Mouse (Mus musculus): ENCODE results near the gene Slc45a3. TPM values are rescaled to one million over a fixed set of nuclear protein-coding genes. Genes with fewer than 3 reads are reported as not detected.

The Slc45a3 gene
- polyA plus RNA-seq, 1 experiment from 2014 or later = 3.0 TPM

DNA sequence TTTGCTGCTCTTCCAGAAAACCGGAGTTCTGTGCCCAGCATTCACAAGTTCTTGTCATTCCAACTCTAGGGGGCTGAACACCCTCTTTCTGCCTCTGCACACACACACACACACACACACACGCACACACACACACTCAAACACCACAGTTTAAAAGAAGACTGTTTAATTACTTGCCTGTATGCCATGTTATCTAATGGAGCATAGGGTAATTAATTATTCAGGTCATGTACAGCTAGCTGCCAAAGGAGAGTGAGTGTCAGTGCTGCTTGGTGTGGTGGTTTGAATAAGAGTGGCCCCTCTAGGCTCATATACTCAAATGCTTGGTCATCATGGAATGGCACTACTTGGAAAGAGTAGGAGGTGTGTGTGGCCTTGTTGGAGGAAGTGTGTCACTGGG lies 21.0 kb downstream of the Slc45a3 start:
- no peaks in the 10 kb centered on the region for H3K36me3 ChIP-seq (ENCODE audit: control insufficient read depth, insufficient read depth)
- H3K27ac ChIP-seq (ENCODE audit: low read length) = no peak overlapping the region
- no peak for ATAC-seq (ENCODE audit: low read depth)
- no peaks in the 10 kb centered on the region for H3K9me3 ChIP-seq (replicated peaks; ENCODE audit: control insufficient read depth, low read length)
- WGBS (ENCODE audit: insufficient replicate concordance) = 58% methylated on average over 2 of the region's 2 CpGs
- no peaks in the 10 kb centered on the region for H3K4me1 ChIP-seq (ENCODE audit: control insufficient read depth, low read depth, low read length)
- no peaks in the 10 kb centered on the region for H3K27me3 ChIP-seq (ENCODE audit: control insufficient read depth, insufficient read depth, low read depth, low read length)
- no peak overlapping the region for H3K9ac ChIP-seq (ENCODE audit: low read depth, low read length)
- H3K4me2 ChIP-seq (ENCODE audit: low read depth, low read length) = no peak overlapping the region
- no peak overlapping the region for H3K4me3 ChIP-seq (ENCODE audit: low read depth, low read length)

DNA sequence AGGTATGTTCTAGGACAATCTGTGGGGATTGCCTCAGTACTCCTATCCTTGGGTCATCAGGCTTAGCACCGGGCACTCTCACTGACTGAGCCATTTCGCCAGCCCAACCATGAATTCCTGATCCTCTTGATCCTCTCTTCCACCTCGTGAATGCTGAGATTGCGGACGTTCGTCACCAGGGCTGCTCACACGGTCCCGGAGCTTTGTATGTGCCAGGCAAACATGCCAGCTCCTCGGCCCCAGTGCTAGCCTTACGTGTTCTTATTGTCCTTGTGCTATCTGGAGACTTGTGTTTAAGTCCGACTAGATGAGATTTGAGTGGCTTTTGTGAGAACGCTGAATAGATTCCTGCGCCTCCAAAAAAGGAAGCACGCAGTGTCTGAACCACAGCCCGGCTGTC lies 24.7 kb downstream of the Slc45a3 start:
- H3K4me3 ChIP-seq (ENCODE audit: low read depth, low read length) = no peak overlapping the region
- no peaks in the 10 kb centered on the region for H3K9me3 ChIP-seq (replicated peaks; ENCODE audit: control insufficient read depth, low read length)
- no peak overlapping the region for H3K9ac ChIP-seq (ENCODE audit: low read depth, low read length)
- H3K4me1 ChIP-seq (ENCODE audit: control insufficient read depth, low read depth, low read length) = peaks cover under 1% of the 10 kb centered on the region
- no peak for ATAC-seq (ENCODE audit: low read depth)
- no peak overlapping the region for H3K4me2 ChIP-seq (ENCODE audit: low read depth, low read length)
- 62% methylated on average over 15 of the region's 15 CpGs for WGBS (ENCODE audit: insufficient replicate concordance)
- H3K36me3 ChIP-seq (ENCODE audit: control insufficient read depth, insufficient read depth) = no peaks in the 10 kb centered on the region
- H3K27ac ChIP-seq (ENCODE audit: low read length) = no peak overlapping the region
- H3K27me3 ChIP-seq (ENCODE audit: control insufficient read depth, insufficient read depth, low read depth, low read length) = no peaks in the 10 kb centered on the region

DNA sequence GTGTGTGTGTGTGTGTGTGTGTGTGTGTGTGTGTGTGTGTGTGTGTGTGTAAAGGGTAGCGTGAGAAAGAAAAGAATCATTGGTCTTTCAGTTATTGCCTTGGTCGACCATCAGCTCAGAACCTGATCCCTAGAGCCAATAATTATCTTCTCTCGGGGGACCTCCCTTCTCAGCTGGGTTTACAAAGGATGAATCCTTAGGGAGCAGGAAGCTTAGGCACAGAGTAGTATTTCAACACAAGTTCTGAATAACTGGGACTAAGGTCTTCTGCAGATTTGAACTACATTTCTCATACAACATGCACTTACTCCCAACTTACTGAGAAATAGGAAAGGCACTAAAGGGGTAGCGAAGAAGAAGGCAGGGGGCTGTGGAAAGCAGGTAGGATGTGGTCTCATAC lies 26.7 kb downstream of the Slc45a3 start:
- Histone ChIP-seq H3K4me3 (ENCODE audit: low read depth, low read length) (no peak overlapping the region), H3K4me2 (ENCODE audit: low read depth, low read length) (no peak overlapping the region), H3K36me3 (ENCODE audit: control insufficient read depth, insufficient read depth) (no peaks in the 10 kb centered on the region), H3K27ac (ENCODE audit: low read length) (no peak overlapping the region), H3K27me3 (ENCODE audit: control insufficient read depth, insufficient read depth, low read depth, low read length) (no peaks in the 10 kb centered on the region), H3K4me1 (ENCODE audit: control insufficient read depth, low read depth, low read length) (peaks cover 4% of the 10 kb centered on the region), H3K9me3 (replicated peaks; ENCODE audit: control insufficient read depth, low read length) (no peaks in the 10 kb centered on the region), H3K9ac (ENCODE audit: low read depth, low read length) (no peak overlapping the region)
- WGBS (ENCODE audit: insufficient replicate concordance) = 60% methylated on average over 4 of the region's 4 CpGs
- ATAC-seq (ENCODE audit: low read depth) = no peak

DNA sequence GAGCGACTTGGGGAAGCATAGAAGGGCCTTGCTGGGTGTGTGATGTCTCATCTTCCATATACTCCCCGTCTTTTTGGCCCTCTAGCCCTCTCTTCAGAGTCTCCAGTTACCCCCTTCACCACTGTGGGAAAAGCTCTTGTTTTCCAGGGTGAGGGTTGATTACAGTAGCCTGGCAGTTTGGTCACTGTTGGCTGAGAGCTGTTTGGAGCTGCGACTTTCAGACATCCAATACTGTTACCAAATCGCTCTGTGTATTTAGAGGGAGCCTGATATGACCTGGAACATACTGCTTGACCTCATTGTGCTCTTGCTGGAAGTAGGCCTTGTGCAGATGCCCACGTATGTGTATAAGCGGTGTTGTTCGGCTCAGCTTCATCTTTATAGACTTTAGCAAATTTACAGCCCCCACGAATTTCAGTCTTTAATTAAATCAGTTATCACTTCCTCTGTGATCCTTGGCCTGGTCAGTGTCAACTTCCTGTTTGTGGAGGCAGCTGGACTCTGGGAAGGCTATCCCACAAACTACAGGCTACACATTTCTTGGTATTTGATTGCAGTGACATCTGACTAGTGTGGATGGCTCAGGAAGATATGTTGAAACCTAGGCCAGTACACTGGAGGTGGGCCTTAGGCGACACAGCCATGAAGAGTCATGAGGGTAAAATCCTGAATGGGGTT lies 27.5 kb downstream of the Slc45a3 start:
- H3K4me3 ChIP-seq (ENCODE audit: low read depth, low read length) = no peak overlapping the region
- no peaks in the 10 kb centered on the region for H3K9me3 ChIP-seq (replicated peaks; ENCODE audit: control insufficient read depth, low read length)
- no peak overlapping the region for H3K27ac ChIP-seq (ENCODE audit: low read length)
- WGBS (ENCODE audit: insufficient replicate concordance) = 56% methylated on average over 9 of the region's 9 CpGs
- H3K27me3 ChIP-seq (ENCODE audit: control insufficient read depth, insufficient read depth, low read depth, low read length) = no peaks in the 10 kb centered on the region
- H3K9ac ChIP-seq (ENCODE audit: low read depth, low read length) = no peak overlapping the region
- H3K36me3 ChIP-seq (ENCODE audit: control insufficient read depth, insufficient read depth) = no peaks in the 10 kb centered on the region
- no peak for ATAC-seq (ENCODE audit: low read depth)
- H3K4me2 ChIP-seq (ENCODE audit: low read depth, low read length) = no peak overlapping the region
- H3K4me1 ChIP-seq (ENCODE audit: control insufficient read depth, low read depth, low read length) = peaks cover 4% of the 10 kb centered on the region

DNA sequence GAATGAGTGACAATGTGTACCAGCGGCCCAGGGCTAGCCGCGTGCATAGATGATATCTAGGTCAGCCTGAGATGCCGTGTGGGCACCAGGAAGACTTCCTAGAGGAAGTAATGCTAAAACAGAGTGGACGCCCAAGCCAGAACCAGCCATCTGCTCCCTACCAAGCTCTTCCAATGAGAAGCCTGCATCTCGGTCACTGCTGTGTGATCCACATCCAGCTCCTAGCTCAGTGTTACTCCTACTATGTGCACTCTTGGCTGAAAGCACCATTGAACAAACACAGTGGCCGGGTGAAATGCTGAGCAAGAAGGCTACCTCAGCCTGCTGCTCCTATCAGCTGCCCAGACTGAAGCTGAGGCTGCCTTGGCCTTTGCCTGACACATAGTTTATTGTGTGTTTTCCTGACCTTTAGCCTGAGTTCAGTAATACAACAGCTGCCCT lies 29.8 kb downstream of the Slc45a3 start:
- Histone ChIP-seq H3K4me1 (ENCODE audit: control insufficient read depth, low read depth, low read length) (peaks cover 4% of the 10 kb centered on the region), H3K27me3 (ENCODE audit: control insufficient read depth, insufficient read depth, low read depth, low read length) (no peaks in the 10 kb centered on the region; the same call in 1 of the 2 replicates), H3K4me2 (ENCODE audit: low read depth, low read length) (no peak overlapping the region), H3K9me3 (replicated peaks; ENCODE audit: control insufficient read depth, low read length) (no peaks in the 10 kb centered on the region), H3K9ac (ENCODE audit: low read depth, low read length) (peak overlapping the region; percentile 5; the same call in 1 of the 2 replicates), H3K4me3 (ENCODE audit: low read depth, low read length) (no peak overlapping the region), H3K27ac (ENCODE audit: low read length) (no peak overlapping the region), H3K36me3 (ENCODE audit: control insufficient read depth, insufficient read depth) (no peaks in the 10 kb centered on the region)
- WGBS (ENCODE audit: insufficient replicate concordance) = 39% methylated on average over 7 of the region's 7 CpGs
- peak; percentile 47 for ATAC-seq (ENCODE audit: low read depth)

DNA sequence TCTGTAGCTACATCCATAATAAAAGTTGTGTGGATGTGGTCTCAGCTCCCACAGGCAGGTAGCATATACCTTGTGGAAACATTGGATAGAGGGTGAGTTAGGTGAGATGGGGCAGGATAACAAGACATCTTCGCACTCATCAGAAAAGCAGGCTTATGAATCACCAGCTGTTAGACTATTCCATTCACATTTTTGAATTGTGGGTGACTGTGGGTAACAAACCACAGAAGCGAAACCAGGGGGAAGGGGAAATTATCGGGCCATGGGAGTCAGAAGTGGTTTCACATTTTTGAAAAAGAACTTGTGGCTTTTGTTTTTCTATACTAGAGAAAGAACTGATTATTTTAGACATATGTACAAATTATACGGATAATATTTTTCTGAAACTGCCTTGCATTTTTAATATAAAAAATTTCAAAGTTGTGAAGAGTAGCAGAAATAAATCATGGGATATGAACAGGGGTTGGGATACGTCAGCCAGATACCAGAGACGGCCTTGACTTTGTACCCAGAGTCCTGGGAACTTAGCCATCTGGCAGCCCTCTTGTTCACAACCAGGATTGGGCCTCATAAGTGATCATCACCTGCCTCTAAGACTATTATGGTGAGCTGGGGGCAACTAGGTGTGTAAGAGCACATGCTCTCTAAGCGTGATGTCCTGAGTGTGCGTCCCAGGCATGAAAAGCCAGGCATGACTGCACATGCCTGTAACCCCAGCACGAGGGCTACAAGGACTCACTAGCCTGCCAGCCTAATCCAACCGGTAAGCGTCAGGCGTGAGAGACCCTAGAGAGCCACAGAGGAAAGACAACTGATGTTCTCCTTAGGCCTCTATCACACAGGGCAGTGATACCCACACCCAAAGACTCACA lies 30.6 kb downstream of the Slc45a3 start:
- no peaks in the 10 kb centered on the region for H3K9me3 ChIP-seq (replicated peaks; ENCODE audit: control insufficient read depth, low read length)
- no peak for ATAC-seq (ENCODE audit: low read depth)
- no peak overlapping the region for H3K27ac ChIP-seq (ENCODE audit: low read length)
- no peak overlapping the region for H3K4me3 ChIP-seq (ENCODE audit: low read depth, low read length)
- no peak overlapping the region for H3K4me2 ChIP-seq (ENCODE audit: low read depth, low read length)
- peaks cover 4% of the 10 kb centered on the region for H3K4me1 ChIP-seq (ENCODE audit: control insufficient read depth, low read depth, low read length)
- no peaks in the 10 kb centered on the region for H3K36me3 ChIP-seq (ENCODE audit: control insufficient read depth, insufficient read depth)
- WGBS (ENCODE audit: insufficient replicate concordance) = 61% methylated on average over 12 of the region's 12 CpGs
- no peak overlapping the region for H3K9ac ChIP-seq (ENCODE audit: low read depth, low read length)
- no peaks in the 10 kb centered on the region; the same call in 1 of the 2 replicates for H3K27me3 ChIP-seq (ENCODE audit: control insufficient read depth, insufficient read depth, low read depth, low read length)

DNA sequence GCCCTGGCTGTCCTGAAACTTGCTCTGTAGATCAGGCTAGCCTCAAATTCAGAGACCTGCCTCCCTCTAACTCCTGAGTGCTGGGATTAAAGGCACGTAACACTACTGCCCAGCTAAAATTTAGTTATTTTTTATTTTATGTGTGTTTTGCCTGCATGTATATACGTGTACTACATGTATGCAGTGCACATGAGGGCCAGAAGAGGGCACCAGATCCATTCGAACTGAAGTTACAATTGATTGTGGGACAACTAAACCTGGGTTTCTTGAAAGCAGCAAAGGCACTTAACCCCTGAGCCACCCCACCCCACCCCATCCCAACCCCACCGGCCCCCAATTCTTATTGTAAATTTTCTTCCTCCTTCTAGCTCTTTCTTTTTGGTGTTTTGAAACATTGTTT lies 32.3 kb downstream of the Slc45a3 start:
- no peak overlapping the region for H3K4me3 ChIP-seq (ENCODE audit: low read depth, low read length)
- WGBS (ENCODE audit: insufficient replicate concordance) = 28% methylated on average over 4 of the region's 4 CpGs
- H3K36me3 ChIP-seq (ENCODE audit: control insufficient read depth, insufficient read depth) = no peaks in the 10 kb centered on the region
- no peaks in the 10 kb centered on the region; the same call in 1 of the 2 replicates for H3K27me3 ChIP-seq (ENCODE audit: control insufficient read depth, insufficient read depth, low read depth, low read length)
- no peak overlapping the region for H3K9ac ChIP-seq (ENCODE audit: low read depth, low read length)
- peaks cover 4% of the 10 kb centered on the region for H3K4me1 ChIP-seq (ENCODE audit: control insufficient read depth, low read depth, low read length)
- no peak overlapping the region for H3K4me2 ChIP-seq (ENCODE audit: low read depth, low read length)
- H3K27ac ChIP-seq (ENCODE audit: low read length) = no peak overlapping the region
- no peak for ATAC-seq (ENCODE audit: low read depth)
- no peaks in the 10 kb centered on the region for H3K9me3 ChIP-seq (replicated peaks; ENCODE audit: control insufficient read depth, low read length)

DNA sequence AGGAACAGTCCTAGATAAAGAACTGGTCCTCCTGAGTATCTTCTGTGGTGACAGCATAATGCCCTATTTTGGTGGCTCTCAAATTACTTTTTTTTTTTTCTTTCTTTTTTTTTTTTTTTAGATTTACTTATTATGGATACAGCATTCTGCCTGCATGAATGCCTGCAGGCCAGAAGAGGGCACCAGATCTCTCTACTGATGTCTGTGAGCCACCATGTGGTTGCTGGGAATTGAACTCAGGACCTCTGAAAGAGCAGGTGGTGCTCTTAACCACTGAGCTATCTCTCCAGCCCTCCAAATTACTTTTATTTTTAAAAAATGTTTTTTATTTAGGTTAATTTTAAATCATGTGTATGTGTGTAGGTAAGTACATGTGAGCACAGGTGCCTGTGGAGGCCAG lies 37.7 kb downstream of the Slc45a3 start:
- Histone ChIP-seq H3K4me3 (ENCODE audit: low read depth, low read length) (no peak overlapping the region), H3K27me3 (ENCODE audit: control insufficient read depth, insufficient read depth, low read depth, low read length) (no peaks in the 10 kb centered on the region; the same call in 1 of the 2 replicates), H3K9me3 (replicated peaks; ENCODE audit: control insufficient read depth, low read length) (no peaks in the 10 kb centered on the region), H3K4me1 (ENCODE audit: control insufficient read depth, low read depth, low read length) (no peaks in the 10 kb centered on the region), H3K4me2 (ENCODE audit: low read depth, low read length) (no peak overlapping the region), H3K27ac (ENCODE audit: low read length) (no peak overlapping the region), H3K36me3 (ENCODE audit: control insufficient read depth, insufficient read depth) (no peaks in the 10 kb centered on the region), H3K9ac (ENCODE audit: low read depth, low read length) (no peak overlapping the region)
- no peak for ATAC-seq (ENCODE audit: low read depth)

DNA sequence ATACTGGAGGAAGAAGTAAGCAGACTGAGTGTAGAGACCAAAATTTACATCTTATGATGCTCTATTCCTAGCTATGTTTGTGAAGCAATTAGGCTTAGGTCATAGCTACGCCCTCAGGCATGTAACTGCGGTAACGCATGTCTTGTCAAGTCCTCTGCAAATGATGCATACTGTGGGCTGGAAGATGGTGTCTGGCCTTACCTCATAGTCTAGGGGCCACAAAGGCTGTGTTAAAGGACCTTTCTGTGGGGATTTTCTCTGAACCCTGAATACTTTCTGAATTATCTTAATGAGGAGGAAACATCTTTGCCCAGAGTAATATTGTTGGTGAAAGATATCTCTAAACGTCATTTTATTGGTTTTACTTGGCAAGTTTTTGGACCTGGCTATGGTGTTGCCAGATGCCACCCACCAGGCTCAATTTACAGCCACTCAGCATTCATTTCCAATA lies 39.1 kb downstream of the Slc45a3 start:
- Histone ChIP-seq H3K27me3 (ENCODE audit: control insufficient read depth, insufficient read depth, low read depth, low read length) (no peaks in the 10 kb centered on the region), H3K9ac (ENCODE audit: low read depth, low read length) (no peak overlapping the region), H3K27ac (ENCODE audit: low read length) (no peak overlapping the region), H3K9me3 (replicated peaks; ENCODE audit: control insufficient read depth, low read length) (no peaks in the 10 kb centered on the region), H3K36me3 (ENCODE audit: control insufficient read depth, insufficient read depth) (no peaks in the 10 kb centered on the region), H3K4me3 (ENCODE audit: low read depth, low read length) (no peak overlapping the region), H3K4me1 (ENCODE audit: control insufficient read depth, low read depth, low read length) (peaks cover 11% of the 10 kb centered on the region), H3K4me2 (ENCODE audit: low read depth, low read length) (no peak overlapping the region)
- ATAC-seq (ENCODE audit: low read depth) = no peak
- 63% methylated on average over 4 of the region's 4 CpGs for WGBS (ENCODE audit: insufficient replicate concordance)
